Mouse (Mus musculus) cerebellum, adult 2 months (tissue): ENCODE results near the gene Layn.

ENCODE experiments used
- CTCF ChIP-seq: fragments of 200-500 bp; IDR thresholded peaks from 2 replicates; pipeline ENCODE4 v1.5.1; 2011; ENCODE audit warnings: low read depth, mild to moderate bottlenecking, control low read depth, low read length, moderate library complexity, borderline replicate concordance; ENCODE audit not compliant: insufficient read depth
- POLR2A ChIP-seq: fragments of 200-500 bp; IDR thresholded peaks from 2 replicates; pipeline ENCODE4 v1.6.1; 2011; ENCODE audit warnings: low read length, control low read depth, borderline replicate concordance; ENCODE audit not compliant: insufficient read depth

DNA sequence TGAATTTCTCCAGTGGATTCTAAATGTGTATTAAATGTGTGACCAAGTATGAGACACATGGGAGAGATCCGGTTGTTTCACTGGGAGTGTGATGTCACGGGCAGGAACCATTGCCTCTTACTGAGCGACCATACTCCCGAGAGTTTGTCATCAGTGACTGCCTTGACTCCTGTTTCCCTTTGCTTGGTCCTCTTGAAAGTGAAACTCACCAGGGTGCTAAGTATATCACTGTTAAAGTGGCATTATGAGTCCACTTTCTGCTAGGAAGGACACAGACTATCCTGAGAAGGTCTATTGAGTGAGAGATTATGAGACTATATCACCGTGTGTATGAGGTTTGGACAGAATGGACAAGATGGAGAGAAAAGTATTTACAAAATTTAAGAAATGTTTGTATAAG, 4.7 kb upstream of the Layn start:
- TF ChIP-seq POLR2A, result no peak
- TF ChIP-seq CTCF, result no peak
